ENCODE assay signal across 35 mouse cellular contexts in the genomic region with DNA sequence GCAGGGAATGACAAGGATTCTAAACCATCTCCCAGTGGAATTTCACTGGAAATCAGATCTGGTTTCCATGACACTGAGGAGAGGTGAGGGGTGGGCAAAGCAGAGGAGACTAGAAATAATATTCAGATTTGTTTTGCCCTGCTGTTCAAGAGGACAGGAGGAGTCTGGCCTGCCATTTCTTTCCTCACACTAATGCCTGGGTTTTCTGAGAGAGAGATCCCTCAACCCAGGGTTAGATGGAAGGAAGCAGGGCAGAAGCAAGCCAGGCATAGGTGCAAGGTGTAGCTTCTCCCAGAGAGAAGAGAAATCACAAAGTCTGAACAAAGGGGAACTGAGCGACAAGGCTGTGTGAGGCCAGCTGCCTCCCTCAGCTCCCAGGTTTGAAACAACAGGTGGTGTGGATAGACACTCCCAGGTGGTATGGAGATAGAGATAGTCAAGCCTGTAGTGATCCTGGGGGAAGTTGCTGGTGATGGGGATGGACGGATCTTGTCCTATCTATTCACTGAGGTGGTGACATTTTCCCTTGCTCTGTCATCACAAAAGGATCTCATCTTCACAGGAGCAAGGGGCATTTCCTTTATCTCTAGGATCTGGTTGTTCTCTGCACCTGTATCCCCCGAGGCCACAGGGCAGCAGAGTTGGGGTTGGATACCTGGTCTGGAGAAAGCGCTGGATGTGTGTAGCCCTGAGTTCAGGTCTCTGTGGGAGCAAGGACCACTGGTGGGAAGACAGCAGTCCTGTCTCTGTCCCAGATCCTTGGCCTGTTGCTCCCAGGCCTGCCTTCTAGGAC. TPM values are rescaled to one million over a fixed set of nuclear protein-coding genes. Genes with fewer than 3 reads are reported as not detected.
DNase-seq lines count a peak whose midpoint lies in the region; ATAC-seq and TF ChIP-seq lines count a peak whose summit lies in the region.
"Had no signal": no experiment of that assay in that cellular context is flagged by ENCODE, and none has a peak within 500 bp of the region (broad histone marks: within the 10 kb centered on the region; RNA-seq: fewer than 3 reads in every experiment).

No protein-coding gene starts in this region.

- no peak for TF ChIP-seq CTCF in thymus, adult 2 months (IDR thresholded peaks at IDR 0.05; ENCODE audit: borderline replicate concordance, control insufficient read depth, extremely low read depth, insufficient read depth, low read length, poor library complexity)

- H3K27me3 ChIP-seq in midbrain, embryonic 11.5 days (ENCODE audit: control insufficient read depth, insufficient read depth, low read length) = no peaks in the 10 kb centered on the region
- H3K27me3 ChIP-seq in midbrain, embryonic 14.5 days (ENCODE audit: control insufficient read depth, insufficient read depth, low read length) = no peaks in the 10 kb centered on the region
- H3K27me3 ChIP-seq in thymus, adult 2 months (ENCODE audit: control insufficient read depth, insufficient read depth, low read length) = no peaks in the 10 kb centered on the region
- H3K27me3 ChIP-seq: CH12.LX; forebrain, embryonic 13.5 days; hindbrain, embryonic 13.5 days had no signal

- H3K4me2 ChIP-seq in midbrain, embryonic 11.5 days = no peak overlapping the region
- H3K4me2 ChIP-seq in midbrain, embryonic 14.5 days (ENCODE audit: low read length) = no peak overlapping the region
- H3K4me2 ChIP-seq: forebrain, embryonic 13.5 days; heart, embryonic 11.5 days; hindbrain, embryonic 13.5 days had no signal

- TF ChIP-seq POLR2A in thymus, adult 2 months (IDR thresholded peaks at IDR 0.05; ENCODE audit: control insufficient read depth, extremely low read depth, insufficient read depth, low read length, poor library complexity) = no peak

- H3K27ac ChIP-seq in midbrain, embryonic 11.5 days (ENCODE audit: low read depth, low read length) = no peak overlapping the region
- no peak overlapping the region for H3K27ac ChIP-seq in midbrain, embryonic 14.5 days (replicated peaks; ENCODE audit: low read depth, low read length)
- peak overlapping the region; percentile 99 for H3K27ac ChIP-seq in thymus, adult 2 months (ENCODE audit: control insufficient read depth, insufficient read depth, low read length)
- H3K27ac ChIP-seq: forebrain, embryonic 10.5 days; forebrain, embryonic 13.5 days; heart, adult 2 months; hindbrain, embryonic 10.5 days; hindbrain, embryonic 13.5 days had no signal

- no peak overlapping the region for H3K4me3 ChIP-seq in midbrain, embryonic 11.5 days (ENCODE audit: low read depth, low read length)
- H3K4me3 ChIP-seq in midbrain, embryonic 14.5 days (replicated peaks; ENCODE audit: low read depth, low read length) = no peak overlapping the region
- H3K4me3 ChIP-seq in thymus, adult 2 months (ENCODE audit: control insufficient read depth, insufficient read depth, low read length) = no peak overlapping the region
- H3K4me3 ChIP-seq: forebrain, embryonic 10.5 days; forebrain, embryonic 13.5 days; heart, adult 2 months; hindbrain, embryonic 10.5 days; hindbrain, embryonic 13.5 days had no signal

- WGBS in midbrain, embryonic 11.5 days = 81% methylated on average over 4 of the region's 4 CpGs
- 80% methylated on average over 4 of the region's 4 CpGs for WGBS in midbrain, embryonic 14.5 days
- WGBS in thymus, adult 2 months = 28% methylated on average over 4 of the region's 4 CpGs

- H3K4me1 ChIP-seq in midbrain, embryonic 11.5 days (ENCODE audit: control insufficient read depth, insufficient read depth, low read length) = no peaks in the 10 kb centered on the region
- no peaks in the 10 kb centered on the region for H3K4me1 ChIP-seq in midbrain, embryonic 14.5 days (ENCODE audit: control insufficient read depth, insufficient read depth, low read length)
- peaks cover 55% of the 10 kb centered on the region for H3K4me1 ChIP-seq in thymus, adult 2 months (replicated peaks; ENCODE audit: control insufficient read depth, insufficient read depth, low read length)
- H3K4me1 ChIP-seq: forebrain, embryonic 13.5 days; hindbrain, embryonic 10.5 days; hindbrain, embryonic 13.5 days had no signal

- H3K9ac ChIP-seq in midbrain, embryonic 11.5 days (ENCODE audit: low read length) = no peak overlapping the region
- no peak overlapping the region for H3K9ac ChIP-seq in midbrain, embryonic 14.5 days (replicated peaks; ENCODE audit: low read length)
- H3K9ac ChIP-seq: forebrain, embryonic 13.5 days; hindbrain, embryonic 13.5 days had no signal

- no peak for ATAC-seq in midbrain, embryonic 11.5 days (ENCODE audit: low FRiP score)
- ATAC-seq in midbrain, embryonic 14.5 days (ENCODE audit: low FRiP score, low TSS enrichment) = no peak
- ATAC-seq in inflammation-experienced regulatory T-cells, adult 6 months = peak; percentile 2
- ATAC-seq: forebrain, embryonic 13.5 days; forebrain, embryonic 16.5 days; hindbrain, embryonic 16.5 days; Patski had no signal

- peak; percentile 71 for DNase-seq in midbrain, embryonic 11.5 days (ENCODE audit: low spot score, missing footprints)
- no peak for DNase-seq in midbrain, embryonic 14.5 days
- peak; percentile 51 for DNase-seq in thymus, adult 2 months
- DNase-seq in thymus, postnatal 14 days = no peak
- DNase-seq in thymus, postnatal 4 days = peak; percentile 53
- DNase-seq in kidney, postnatal 10 days = no peak
- DNase-seq: adrenal gland, adult 2 months; adrenal gland, postnatal 25 days; B cell, adult 2 months; cerebellum, adult 11-12 months; cerebellum, adult 8-10 months; cerebellum, postnatal 10 days; cerebellum, postnatal 36 days; embryo, embryonic 11 days; gastrocnemius, postnatal 10 days; gastrocnemius, postnatal 36 days; heart, adult 2 months; heart, postnatal 10 days; heart, postnatal 36 days had no signal

- no peaks in the 10 kb centered on the region for H3K36me3 ChIP-seq in midbrain, embryonic 11.5 days (ENCODE audit: control insufficient read depth, insufficient read depth, low read length)
- H3K36me3 ChIP-seq in midbrain, embryonic 14.5 days (ENCODE audit: control insufficient read depth, insufficient read depth, low read length) = no peaks in the 10 kb centered on the region
- no peaks in the 10 kb centered on the region for H3K36me3 ChIP-seq in thymus, adult 2 months (ENCODE audit: control insufficient read depth, insufficient read depth, low read length)
- H3K36me3 ChIP-seq: forebrain, embryonic 10.5 days; G1E; hindbrain, embryonic 10.5 days; hindbrain, embryonic 13.5 days had no signal

- no peaks in the 10 kb centered on the region for H3K9me3 ChIP-seq in midbrain, embryonic 11.5 days (ENCODE audit: control insufficient read depth, low read length)
- no peaks in the 10 kb centered on the region for H3K9me3 ChIP-seq in midbrain, embryonic 14.5 days (ENCODE audit: control insufficient read depth, low read length)
- H3K9me3 ChIP-seq: forebrain, embryonic 13.5 days; G1E; hindbrain, embryonic 13.5 days had no signal

RNA-seq across cellular contexts. Expression of gene Fam240a, which starts 8.6 kb away (rescaled TPM):
- not detected in 2 replicates for polyA plus RNA-seq in midbrain, embryonic 11.5 days (2014; fragmentation: Nextera tagmentation; extraction: Ambion mirVana)
- polyA plus RNA-seq in midbrain, embryonic 14.5 days (2014; fragmentation: Nextera tagmentation; extraction: Ambion mirVana) = not detected in 2 replicates
- polyA plus RNA-seq in thymus, adult 2 months (2012; rRNA removed) = 0.74 and 1.7 TPM in 2 replicates
- polyA plus RNA-seq in inflammation-experienced regulatory T-cells, adult 6 months (2017; shearing (Covaris generic)) = not detected
- polyA plus RNA-seq: adrenal gland, adult 2 months; brain, embryonic 14.5 days; cortical plate, adult 2 months; embryonic facial prominence, embryonic 11.5 days; embryonic facial prominence, embryonic 14.5 days; forebrain, embryonic 10.5 days; forebrain, embryonic 13.5 days; forebrain, embryonic 16.5 days; G1E; heart, adult 2 months; heart, embryonic 11.5 days; heart, embryonic 14.5 days; hindbrain, embryonic 10.5 days; hindbrain, embryonic 13.5 days; hindbrain, embryonic 16.5 days; Patski had no signal

RNA-seq across cellular contexts. Expression of gene Tmie, which starts 28.1 kb away (rescaled TPM):
- polyA plus RNA-seq in midbrain, embryonic 11.5 days (2014; fragmentation: Nextera tagmentation; extraction: Ambion mirVana) = 0.18 and 0.22 TPM in 2 replicates
- polyA plus RNA-seq in midbrain, embryonic 14.5 days (2014; fragmentation: Nextera tagmentation; extraction: Ambion mirVana) = 0.75 and 1.5 TPM in 2 replicates
- 11.3 and 12.3 TPM in 2 replicates for polyA plus RNA-seq in thymus, adult 2 months (2012; rRNA removed)
- 1 to 10 TPM in 2 of 3 experiments, under 1 TPM in 1; 0.73 to 4.1 (median 2.9) TPM for polyA plus RNA-seq in inflammation-experienced regulatory T-cells, adult 6 months (2017; shearing (Covaris generic))
- polyA plus RNA-seq: G1E; heart, embryonic 11.5 days had no signal

RNA-seq across cellular contexts. Expression of gene Als2cl, which starts 28.4 kb away (rescaled TPM):
- polyA plus RNA-seq in midbrain, embryonic 11.5 days (2014; fragmentation: Nextera tagmentation; extraction: Ambion mirVana) = 0.54 and 0.71 TPM in 2 replicates
- polyA plus RNA-seq in midbrain, embryonic 14.5 days (2014; fragmentation: Nextera tagmentation; extraction: Ambion mirVana) = 0.50 and 0.72 TPM in 2 replicates
- 142 and 145 TPM in 2 replicates for polyA plus RNA-seq in thymus, adult 2 months (2012; rRNA removed)
- 10 to 100 TPM in 2 of 3 experiments, 1 to 10 TPM in 1; 2.5 to 16.8 (median 15.8) TPM for polyA plus RNA-seq in inflammation-experienced regulatory T-cells, adult 6 months (2017; shearing (Covaris generic))
- polyA plus RNA-seq: G1E had no signal

RNA-seq across cellular contexts. Expression of gene Tdgf1, which starts 37.9 kb away (rescaled TPM):
- not detected in 2 replicates for polyA plus RNA-seq in midbrain, embryonic 11.5 days (2014; fragmentation: Nextera tagmentation; extraction: Ambion mirVana)
- polyA plus RNA-seq in midbrain, embryonic 14.5 days (2014; fragmentation: Nextera tagmentation; extraction: Ambion mirVana) = not detected in 2 replicates
- polyA plus RNA-seq in thymus, adult 2 months (2012; rRNA removed) = 0.47 and 0.66 TPM in 2 replicates
- polyA plus RNA-seq in inflammation-experienced regulatory T-cells, adult 6 months (2017; shearing (Covaris generic)) = 1 to 10 TPM in 2 of 3 experiments, under 1 TPM in 1; 0.73 to 2.6 (median 2.5) TPM
- polyA plus RNA-seq: adrenal gland, adult 2 months; brain, embryonic 14.5 days; embryonic facial prominence, embryonic 11.5 days; forebrain, embryonic 13.5 days; forebrain, embryonic 16.5 days; G1E; heart, adult 2 months; heart, embryonic 11.5 days; heart, embryonic 14.5 days; hindbrain, embryonic 10.5 days; Patski had no signal

RNA-seq across cellular contexts. Expression of gene Lrrc2, which starts 43.3 kb away (rescaled TPM):
- polyA plus RNA-seq in midbrain, embryonic 11.5 days (2014; fragmentation: Nextera tagmentation; extraction: Ambion mirVana) = 0.04 TPM in 1 of 2 replicates, not detected in the other
- 0.38 and 0.51 TPM in 2 replicates for polyA plus RNA-seq in midbrain, embryonic 14.5 days (2014; fragmentation: Nextera tagmentation; extraction: Ambion mirVana)
- polyA plus RNA-seq in thymus, adult 2 months (2012; rRNA removed) = 0.03 and 1.1 TPM in 2 replicates
- polyA plus RNA-seq in inflammation-experienced regulatory T-cells, adult 6 months (2017; shearing (Covaris generic)) = under 1 TPM in 2 of 3 experiments, not detected in 1; 0.20 to 0.42 TPM
- polyA plus RNA-seq: G1E, Patski had no signal

Comparison
In these comparisons a context has a peak if more than half of its experiments do, and no peak if none do; other contexts are left out.
1. DNase-seq: peak in midbrain, embryonic 11.5 days (single experiment), thymus, adult 2 months (single experiment) and thymus, postnatal 4 days (single experiment); none in midbrain, embryonic 14.5 days (single experiment), thymus, postnatal 14 days (single experiment) and kidney, postnatal 10 days (single experiment).